Mouse (Mus musculus) myocyte (in vitro differentiated cells): ENCODE results near the gene Aox3.

Source experiments
- E2F4 ChIP-seq: IDR thresholded peaks from one replicate; pipeline ENCODE4 v1.6.1; 2011; ENCODE audit warnings: mild to moderate bottlenecking, control low read depth, moderate library complexity; ENCODE audit not compliant: insufficient read depth
- MAX ChIP-seq: IDR thresholded peaks from one replicate; pipeline ENCODE4 v1.6.1; 2011; ENCODE audit warnings: low read depth, mild to moderate bottlenecking, control low read depth
- MYOD1 ChIP-seq, 3 experiments: IDR thresholded peaks; one replicate each; pipeline ENCODE4 v1.6.1; 2011; ENCODE audit warnings: control low read depth in 2 of 3, low read depth in 2 of 3, mild to moderate bottlenecking in 2 of 3, moderate library complexity in 1 of 3; ENCODE audit not compliant: insufficient read length in 2 of 3, control insufficient read depth in 1 of 3
- MYOG ChIP-seq, 3 experiments: IDR thresholded peaks; one replicate each; pipeline ENCODE4 v1.6.1; 2011; ENCODE audit warnings: control low read depth in 2 of 3, low read depth in 2 of 3, mild to moderate bottlenecking in 2 of 3; ENCODE audit not compliant: insufficient read length in 2 of 3, control insufficient read depth in 1 of 3, insufficient read depth in 1 of 3
- POLR2A ChIP-seq: IDR thresholded peaks from one replicate; pipeline ENCODE4 v1.6.1; 2011; ENCODE audit warnings: low read depth, mild to moderate bottlenecking, control low read depth, moderate library complexity; ENCODE audit not compliant: insufficient read length
- SRF ChIP-seq: IDR thresholded peaks from one replicate; pipeline ENCODE4 v1.6.1; 2011; ENCODE audit warnings: low read depth; ENCODE audit not compliant: control insufficient read depth, insufficient read length
- TCF12 ChIP-seq: IDR thresholded peaks from one replicate; pipeline ENCODE4 v1.6.1; 2011; ENCODE audit warnings: mild to moderate bottlenecking, control low read depth; ENCODE audit not compliant: poor library complexity, insufficient read depth, severe bottlenecking

DNA sequence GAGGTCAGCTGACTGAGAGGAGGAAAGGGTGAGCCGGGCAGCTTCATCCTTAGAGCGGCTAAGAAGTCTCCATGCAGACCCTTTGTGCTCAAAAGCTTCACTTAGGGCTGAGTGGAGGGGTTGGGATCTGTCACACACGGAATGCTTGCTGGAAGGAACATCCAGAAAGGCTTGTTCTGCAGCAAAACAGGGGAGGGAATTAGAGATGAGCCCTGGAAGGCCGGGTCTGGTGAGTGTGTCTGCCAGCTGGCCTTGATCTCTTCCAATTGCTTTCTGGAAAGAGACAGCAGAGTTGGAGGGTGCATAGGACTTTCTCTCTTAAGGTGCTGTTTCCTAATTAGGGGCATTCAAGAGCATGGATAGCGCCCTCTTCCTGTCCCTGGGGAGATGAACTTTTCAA is 23.6 kb upstream of the Aox3 start:
- no peak for TF ChIP-seq POLR2A
- TF ChIP-seq MYOG (IDR thresholded peaks at IDR 0.05; ENCODE audit: control insufficient read depth in 1 of 3, insufficient read depth in 1 of 3, insufficient read length in 2 of 3, low read depth in 2 of 3) = no peak
- TF ChIP-seq MAX = no peak
- TF ChIP-seq MYOD1 (IDR thresholded peaks at IDR 0.05; ENCODE audit: control insufficient read depth in 1 of 3, insufficient read length in 2 of 3, low read depth in 2 of 3) = no peak
- TF ChIP-seq TCF12 = no peak
- TF ChIP-seq SRF = no peak
- no peak for TF ChIP-seq E2F4
